Mouse (Mus musculus) E14TG2a.4 (cell line): Measurements from ENCODE around the gene Rpl22.
A peak's percentile ranks its signal among the peaks of the same experiment; 100 is the strongest.

Experiments used
- CTCF ChIP-seq: conservative IDR thresholded peaks from 2 replicates; pipeline ENCODE4 v1.5.1; 2014; ENCODE audit warnings: low read length
- NANOG ChIP-seq: IDR thresholded peaks from 2 replicates; pipeline ENCODE4 v1.6.1; 2014; ENCODE audit warnings: borderline replicate concordance, low read length, mixed read lengths
- POU5F1 ChIP-seq: IDR thresholded peaks from 2 replicates; pipeline ENCODE4 v1.6.1; 2014; ENCODE audit warnings: low read length, borderline replicate concordance

GRCm38 (mm10) chr4:152276389-152277347 is 48.9 kb upstream of the Rpl22 start:
- TF ChIP-seq CTCF (peak; percentile 100), NANOG (no peak), POU5F1 (no peak)
